Mouse (Mus musculus): ENCODE results near the gene Hmga1b. TPM values are rescaled to one million over a fixed set of nuclear protein-coding genes. Genes with fewer than 3 reads are reported as not detected.
"Not testable (repeated sequence)": the region's sequence is repeated elsewhere in the genome, so short reads cannot be mapped to it uniquely, and the experiment has no call there.

Hmga1b gene
- 130 TPM for polyA plus RNA-seq (2012; fragmentation: generic; extraction: Trizol)

DNA sequence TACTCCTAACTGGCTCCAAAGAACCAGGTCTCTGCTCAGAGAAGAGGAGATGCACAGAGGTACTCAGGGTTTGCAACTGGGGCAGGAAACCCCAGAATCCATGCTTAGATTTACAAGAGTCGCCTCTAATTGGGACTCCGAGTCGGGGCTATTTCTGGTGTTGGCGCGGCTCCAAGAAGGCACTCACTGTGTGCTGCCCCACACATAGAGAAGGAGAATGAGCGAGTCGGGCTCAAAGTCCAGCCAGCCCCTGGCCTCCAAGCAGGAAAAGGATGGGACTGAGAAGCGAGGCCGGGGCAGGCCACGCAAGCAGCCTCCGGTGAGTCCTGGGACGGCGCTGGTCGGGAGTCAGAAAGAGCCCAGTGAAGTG lies at the start of gene Hmga1b:
Hmga1b (plus strand) TSS at position 123 of the 370 bp plus-strand sequence.
- H3ac ChIP-seq (ENCODE audit: control insufficient read depth, insufficient read length): not testable (repeated sequence)

GRCm38 (mm10) chr11:120713580-120714518 lies 48.7 kb upstream of the Hmga1b start, which contains the start of the genes Cenpx and Lrrc45:
Gene Cenpx, minus strand, starts transcription at chr11:120713738.
Gene Lrrc45, plus strand, starts transcription at chr11:120713925.
- Histone ChIP-seq H3ac (ENCODE audit: control insufficient read depth, insufficient read length) (peak within 1 kb of the TSS; percentile 7), H3K27me3 (ENCODE audit: control insufficient read depth, insufficient read depth, insufficient read length) (no peaks in the 10 kb centered on the region), H3K36me3 (ENCODE audit: control insufficient read depth, insufficient read depth) (peaks cover 7% of the 10 kb centered on the region), H3K4me3 (peak within 1 kb of the TSS; percentile 63), H3K79me2 (ENCODE audit: control insufficient read depth, insufficient read depth) (no peaks in the 10 kb centered on the region), H3K4me2 (ENCODE audit: low read depth) (peak within 1 kb of the TSS; percentile 97)
- TF ChIP-seq POLR2AphosphoS2 (IDR thresholded peaks at IDR 0.05; ENCODE audit: insufficient read length, low read depth) (peak; percentile 46), CEBPB (IDR thresholded peaks at IDR 0.05; ENCODE audit: insufficient read depth, poor library complexity, severe bottlenecking) (no peak), USF1 (IDR thresholded peaks at IDR 0.05; ENCODE audit: low read depth) (no peak), E2F4 (IDR thresholded peaks at IDR 0.05; ENCODE audit: insufficient read depth) (peak; percentile 67), MYOD1 (IDR thresholded peaks at IDR 0.05; ENCODE audit: control insufficient read depth in 1 of 3, insufficient read length in 2 of 3, low read depth in 2 of 3) (peak in 1 of 3 experiments; percentile 7), REST (IDR thresholded peaks at IDR 0.05; ENCODE audit: insufficient read depth, insufficient read length) (no peak), MYOG (IDR thresholded peaks at IDR 0.05; ENCODE audit: control insufficient read depth in 1 of 3, insufficient read depth in 1 of 3, insufficient read length in 2 of 3, low read depth in 2 of 3) (no peak), TCF12 (IDR thresholded peaks at IDR 0.05; ENCODE audit: insufficient read depth, poor library complexity, severe bottlenecking) (no peak), MAX (IDR thresholded peaks at IDR 0.05; ENCODE audit: low read depth) (no peak), POLR2A (IDR thresholded peaks at IDR 0.05; ENCODE audit: insufficient read length, low read depth) (peak; percentile 56), SRF (IDR thresholded peaks at IDR 0.05; ENCODE audit: control insufficient read depth, insufficient read length, low read depth) (peak; percentile 53), TCF3 (IDR thresholded peaks at IDR 0.05; ENCODE audit: insufficient read length, low read depth) (no peak)

More for the DNA sequence above, at the start of gene Hmga1b:
- not testable (repeated sequence) for H3K4me3 ChIP-seq; H3K27me3 ChIP-seq (ENCODE audit: control insufficient read depth, insufficient read depth, insufficient read length); H3K36me3 ChIP-seq (ENCODE audit: control insufficient read depth, insufficient read depth); H3K79me2 ChIP-seq (ENCODE audit: control insufficient read depth, insufficient read depth)
- H3K4me2 ChIP-seq (ENCODE audit: low read depth): peak within 1 kb of the TSS; percentile 42

DNA sequence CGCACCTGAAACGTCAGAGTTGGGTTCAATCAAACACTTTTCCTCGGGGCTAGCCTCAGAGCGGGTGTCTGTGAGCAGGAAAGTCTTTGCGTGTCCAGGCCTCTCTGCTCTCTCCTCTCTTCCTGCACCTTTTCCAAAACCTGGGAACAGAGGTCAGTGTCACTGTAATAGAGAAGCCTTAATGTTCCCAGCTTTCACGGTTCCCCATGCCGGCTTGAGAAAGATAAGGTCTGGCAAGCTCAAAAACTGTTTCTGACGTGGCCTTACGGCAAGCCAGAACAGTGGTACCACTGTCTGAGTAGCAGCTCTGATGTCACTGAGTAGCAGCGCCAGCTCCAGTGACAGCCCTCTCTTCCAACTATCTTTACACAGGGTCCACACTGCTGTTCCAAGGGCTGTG lies 48.0 kb upstream of the Hmga1b start:
- Histone ChIP-seq H3K4me3 (peak overlapping the region; percentile 63), H3K4me2 (ENCODE audit: low read depth) (peak overlapping the region; percentile 97), H3ac (ENCODE audit: control insufficient read depth, insufficient read length) (peak overlapping the region; percentile 7), H3K79me2 (ENCODE audit: control insufficient read depth, insufficient read depth) (no peaks in the 10 kb centered on the region), H3K36me3 (ENCODE audit: control insufficient read depth, insufficient read depth) (peaks cover 7% of the 10 kb centered on the region), H3K27me3 (ENCODE audit: control insufficient read depth, insufficient read depth, insufficient read length) (no peaks in the 10 kb centered on the region)
- TF ChIP-seq CEBPB (IDR thresholded peaks at IDR 0.05; ENCODE audit: insufficient read depth, poor library complexity, severe bottlenecking) (no peak), SRF (IDR thresholded peaks at IDR 0.05; ENCODE audit: control insufficient read depth, insufficient read length, low read depth) (no peak), TCF3 (IDR thresholded peaks at IDR 0.05; ENCODE audit: insufficient read length, low read depth) (no peak), E2F4 (IDR thresholded peaks at IDR 0.05; ENCODE audit: insufficient read depth) (no peak), MYOG (IDR thresholded peaks at IDR 0.05; ENCODE audit: control insufficient read depth in 1 of 3, insufficient read depth in 1 of 3, insufficient read length in 2 of 3, low read depth in 2 of 3) (no peak)

DNA sequence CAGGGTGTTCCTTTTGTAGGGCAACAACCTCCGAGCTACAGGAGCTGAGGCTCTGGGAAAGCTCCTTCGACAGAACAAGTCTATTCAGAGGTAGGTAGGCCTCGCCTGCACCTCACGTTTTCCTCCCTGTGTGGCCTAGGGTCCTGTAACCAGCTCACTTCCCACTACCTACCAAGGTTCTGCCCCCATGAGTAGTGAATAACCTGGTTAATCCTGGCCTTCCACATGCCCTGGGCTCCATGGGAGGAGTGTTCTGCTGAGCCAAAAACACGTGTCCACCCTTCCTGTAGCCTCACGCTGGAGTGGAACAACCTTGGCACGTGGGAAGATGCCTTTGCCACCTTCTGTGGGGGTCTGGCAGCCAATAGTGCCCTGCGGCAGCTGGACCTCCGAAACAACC lies 47.5 kb upstream of the Hmga1b start:
- Histone ChIP-seq H3ac (ENCODE audit: control insufficient read depth, insufficient read length) (no peak overlapping the region), H3K27me3 (ENCODE audit: control insufficient read depth, insufficient read depth, insufficient read length) (no peaks in the 10 kb centered on the region), H3K4me3 (peak overlapping the region; percentile 63), H3K36me3 (ENCODE audit: control insufficient read depth, insufficient read depth) (peaks cover 7% of the 10 kb centered on the region), H3K4me2 (ENCODE audit: low read depth) (peak overlapping the region; percentile 97), H3K79me2 (ENCODE audit: control insufficient read depth, insufficient read depth) (no peaks in the 10 kb centered on the region)
- TF ChIP-seq MYOG (IDR thresholded peaks at IDR 0.05; ENCODE audit: control insufficient read depth in 1 of 3, insufficient read depth in 1 of 3, insufficient read length in 2 of 3, low read depth in 2 of 3) (no peak), CEBPB (IDR thresholded peaks at IDR 0.05; ENCODE audit: insufficient read depth, poor library complexity, severe bottlenecking) (no peak), SRF (IDR thresholded peaks at IDR 0.05; ENCODE audit: control insufficient read depth, insufficient read length, low read depth) (no peak), MAX (IDR thresholded peaks at IDR 0.05; ENCODE audit: low read depth) (no peak), E2F4 (IDR thresholded peaks at IDR 0.05; ENCODE audit: insufficient read depth) (no peak), POLR2A (IDR thresholded peaks at IDR 0.05; ENCODE audit: insufficient read length, low read depth) (no peak), MYOD1 (IDR thresholded peaks at IDR 0.05; ENCODE audit: control insufficient read depth in 1 of 3, insufficient read length in 2 of 3, low read depth in 2 of 3) (no peak), REST (IDR thresholded peaks at IDR 0.05; ENCODE audit: insufficient read depth, insufficient read length) (no peak), USF1 (IDR thresholded peaks at IDR 0.05; ENCODE audit: low read depth) (no peak), TCF3 (IDR thresholded peaks at IDR 0.05; ENCODE audit: insufficient read length, low read depth) (no peak)

DNA sequence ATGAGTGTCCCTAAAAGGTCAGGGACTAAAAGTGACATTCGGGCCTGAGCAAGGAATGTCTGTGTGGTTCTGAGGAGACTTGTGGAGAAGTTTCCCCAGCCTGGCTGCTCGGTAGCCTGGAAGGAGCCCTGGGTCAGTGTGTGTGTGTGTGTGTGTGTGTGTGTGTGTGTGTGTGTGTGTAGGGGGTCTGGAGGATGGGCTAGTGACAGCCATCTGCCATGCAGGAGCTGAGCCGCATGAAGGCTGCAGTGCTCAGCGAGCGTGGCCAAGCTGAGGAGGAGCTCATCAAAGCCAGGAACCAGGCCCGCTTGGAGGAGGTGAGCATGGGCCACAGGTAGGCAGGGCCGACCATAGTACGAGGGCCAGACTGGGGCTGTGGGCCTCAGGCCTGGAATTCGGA lies 43.4 kb upstream of the Hmga1b start:
- no peak overlapping the region for H3K4me3 ChIP-seq
- TF ChIP-seq MYOG (IDR thresholded peaks at IDR 0.05; ENCODE audit: control insufficient read depth in 1 of 3, insufficient read depth in 1 of 3, insufficient read length in 2 of 3, low read depth in 2 of 3) (no peak), SRF (IDR thresholded peaks at IDR 0.05; ENCODE audit: control insufficient read depth, insufficient read length, low read depth) (no peak), CEBPB (IDR thresholded peaks at IDR 0.05; ENCODE audit: insufficient read depth, poor library complexity, severe bottlenecking) (no peak), E2F4 (IDR thresholded peaks at IDR 0.05; ENCODE audit: insufficient read depth) (no peak), POLR2AphosphoS2 (IDR thresholded peaks at IDR 0.05; ENCODE audit: insufficient read length, low read depth) (no peak), TCF12 (IDR thresholded peaks at IDR 0.05; ENCODE audit: insufficient read depth, poor library complexity, severe bottlenecking) (no peak), MYOD1 (IDR thresholded peaks at IDR 0.05; ENCODE audit: control insufficient read depth in 1 of 3, insufficient read length in 2 of 3, low read depth in 2 of 3) (no peak), POLR2A (IDR thresholded peaks at IDR 0.05; ENCODE audit: insufficient read length, low read depth) (no peak), USF1 (IDR thresholded peaks at IDR 0.05; ENCODE audit: low read depth) (no peak), REST (IDR thresholded peaks at IDR 0.05; ENCODE audit: insufficient read depth, insufficient read length) (no peak), MAX (IDR thresholded peaks at IDR 0.05; ENCODE audit: low read depth) (no peak), TCF3 (IDR thresholded peaks at IDR 0.05; ENCODE audit: insufficient read length, low read depth) (no peak)
- no peaks in the 10 kb centered on the region for H3K79me2 ChIP-seq (ENCODE audit: control insufficient read depth, insufficient read depth)
- no peaks in the 10 kb centered on the region for H3K27me3 ChIP-seq (ENCODE audit: control insufficient read depth, insufficient read depth, insufficient read length)
- no peak overlapping the region for H3K4me2 ChIP-seq (ENCODE audit: low read depth)
- H3K36me3 ChIP-seq (ENCODE audit: control insufficient read depth, insufficient read depth): peaks cover 7% of the 10 kb centered on the region
- H3ac ChIP-seq (ENCODE audit: control insufficient read depth, insufficient read length): no peak overlapping the region

All from myocyte (in vitro differentiated cells).